26 mouse cellular contexts compared by ENCODE assay signal in genomic region chr10:5877106-5877505, GRCm38 (mm10). TPM values are rescaled to one million over a fixed set of nuclear protein-coding genes. Genes with fewer than 3 reads are reported as not detected.
DNase-seq lines count a peak whose midpoint lies in the region; ATAC-seq and TF ChIP-seq lines count a peak whose summit lies in the region.
"Had no signal": no experiment of that assay in that cellular context is flagged by ENCODE, and none has a peak within 500 bp of the region (broad histone marks: within the 10 kb centered on the region; RNA-seq: fewer than 3 reads in every experiment).

No protein-coding gene starts in this region.

- DNase-seq in frontal cortex, postnatal 36 days (ENCODE audit: low spot score in 2 of 2) = peak; percentile 36 to 43
- no peak for DNase-seq in frontal cortex, postnatal 10 days (ENCODE audit: low spot score in 2 of 2)
- peak; percentile 45 for DNase-seq in midbrain, postnatal 0 days (ENCODE audit: low spot score)
- DNase-seq in midbrain, embryonic 11.5 days (ENCODE audit: low spot score, missing footprints) = no peak
- peak; percentile 28 for DNase-seq in adipocyte (ENCODE audit: low spot score)
- no peak for DNase-seq in ovary, postnatal 36 days (ENCODE audit: low spot score)
- no peak for DNase-seq in embryo, embryonic 10 days (ENCODE audit: low spot score)
- DNase-seq: adrenal gland, postnatal 36 days; cerebellum, adult 18-20 months; cerebellum, postnatal 36 days; gastrocnemius, postnatal 10 days; heart, postnatal 4 days; kidney, postnatal 25 days; liver; lung, postnatal 36 days; midbrain, embryonic 14.5 days had no signal

- WGBS in midbrain, postnatal 0 days = 63% methylated on average over 3 of the region's 3 CpGs
- 77% methylated on average over 3 of the region's 3 CpGs for WGBS in midbrain, embryonic 11.5 days

- H3K36me3 ChIP-seq in midbrain, postnatal 0 days (ENCODE audit: insufficient read depth, low read length) = 0 out of 2 replicates have a peak, but pooled peaks cover 2% of the 10 kb centered on the region
- no peaks in the 10 kb centered on the region for H3K36me3 ChIP-seq in midbrain, embryonic 11.5 days (ENCODE audit: control insufficient read depth, insufficient read depth, low read length)
- H3K36me3 ChIP-seq: forebrain, embryonic 15.5 days; heart, embryonic 10.5 days; limb, embryonic 10.5 days; liver, embryonic 15.5 days; lung, embryonic 15.5 days; neural tube, embryonic 13.5 days had no signal

- no peak overlapping the region for H3K4me2 ChIP-seq in midbrain, postnatal 0 days (ENCODE audit: low read depth, low read length, poor library complexity, severe bottlenecking)
- no peak overlapping the region for H3K4me2 ChIP-seq in midbrain, embryonic 11.5 days
- H3K4me2 ChIP-seq: forebrain, embryonic 15.5 days; liver, embryonic 15.5 days; lung, embryonic 15.5 days; neural tube, embryonic 13.5 days had no signal

- no peak overlapping the region for H3K9ac ChIP-seq in midbrain, postnatal 0 days (replicated peaks; ENCODE audit: low read length, poor library complexity, severe bottlenecking)
- no peak overlapping the region for H3K9ac ChIP-seq in midbrain, embryonic 11.5 days (ENCODE audit: low read length)
- H3K9ac ChIP-seq: forebrain, embryonic 15.5 days; liver, embryonic 15.5 days; lung, embryonic 15.5 days; neural tube, embryonic 13.5 days had no signal

- H3K27me3 ChIP-seq in midbrain, postnatal 0 days (ENCODE audit: insufficient read depth, low read length) = no peaks in the 10 kb centered on the region
- H3K27me3 ChIP-seq in midbrain, embryonic 11.5 days (ENCODE audit: control insufficient read depth, insufficient read depth, low read length) = no peaks in the 10 kb centered on the region
- H3K27me3 ChIP-seq: forebrain, embryonic 15.5 days; liver, embryonic 15.5 days; lung, embryonic 15.5 days; megakaryocyte, embryonic 14.5 days; neural tube, embryonic 13.5 days had no signal

- no peak for ATAC-seq in midbrain, postnatal 0 days (ENCODE audit: low FRiP score)
- no peak for ATAC-seq in midbrain, embryonic 11.5 days (ENCODE audit: low FRiP score)
- ATAC-seq: forebrain, embryonic 15.5 days; intestine, postnatal 0 days had no signal

- H3K27ac ChIP-seq in midbrain, postnatal 0 days (ENCODE audit: low read depth, low read length) = no peak overlapping the region
- H3K27ac ChIP-seq in midbrain, embryonic 11.5 days (ENCODE audit: low read depth, low read length) = no peak overlapping the region
- H3K27ac ChIP-seq: forebrain, embryonic 15.5 days; heart, embryonic 10.5 days; layer of hippocampus, adult 2 months; limb, embryonic 10.5 days; liver, embryonic 15.5 days; lung, embryonic 15.5 days had no signal

- no peaks in the 10 kb centered on the region for H3K4me1 ChIP-seq in midbrain, postnatal 0 days (ENCODE audit: insufficient read depth, low read length)
- H3K4me1 ChIP-seq in midbrain, embryonic 11.5 days (ENCODE audit: control insufficient read depth, insufficient read depth, low read length) = no peaks in the 10 kb centered on the region
- H3K4me1 ChIP-seq: forebrain, embryonic 15.5 days; heart, embryonic 10.5 days; liver, embryonic 15.5 days; lung, embryonic 15.5 days; megakaryocyte, embryonic 14.5 days; neural tube, embryonic 13.5 days had no signal

- H3K9me3 ChIP-seq in midbrain, postnatal 0 days (ENCODE audit: low read length) = no peaks in the 10 kb centered on the region
- no peaks in the 10 kb centered on the region for H3K9me3 ChIP-seq in midbrain, embryonic 11.5 days (ENCODE audit: control insufficient read depth, low read length)
- H3K9me3 ChIP-seq: forebrain, embryonic 15.5 days; heart, embryonic 10.5 days; limb, embryonic 10.5 days; liver, embryonic 15.5 days; lung, embryonic 15.5 days; neural tube, embryonic 13.5 days had no signal

- no peak overlapping the region for H3K4me3 ChIP-seq in midbrain, postnatal 0 days (ENCODE audit: low read depth, low read length)
- H3K4me3 ChIP-seq in midbrain, embryonic 11.5 days (ENCODE audit: low read depth, low read length) = no peak overlapping the region
- H3K4me3 ChIP-seq: forebrain, embryonic 15.5 days; heart, embryonic 10.5 days; layer of hippocampus, adult 2 months; limb, embryonic 10.5 days; liver, embryonic 15.5 days; lung, embryonic 15.5 days; megakaryocyte, embryonic 14.5 days; neural tube, embryonic 13.5 days had no signal

- TF ChIP-seq CTCF in midbrain, postnatal 0 days (IDR thresholded peaks at IDR 0.05) = no peak

RNA-seq across cellular contexts. Expression of gene Rgs17, which starts 45.1 kb away (rescaled TPM):
- total RNA-seq in midbrain, postnatal 0 days (2014; rRNA removed) = 45.9 and 52.2 TPM in 2 replicates
- 58.8 and 59.7 TPM in 2 replicates for polyA plus RNA-seq in midbrain, postnatal 0 days (2015; fragmentation: Nextera tagmentation; extraction: Ambion mirVana)
- polyA plus RNA-seq in midbrain, embryonic 11.5 days (2014; fragmentation: Nextera tagmentation; extraction: Ambion mirVana) = 2.6 and 3.0 TPM in 2 replicates
- total RNA-seq: granulocyte monocyte progenitor cell, adult 5-6 weeks had no signal

RNA-seq across cellular contexts. Expression of gene Mtrf1l, which starts 53.4 kb away (rescaled TPM):
- total RNA-seq in midbrain, postnatal 0 days (2014; rRNA removed) = 8.9 and 12.6 TPM in 2 replicates
- 5.2 and 5.4 TPM in 2 replicates for polyA plus RNA-seq in midbrain, postnatal 0 days (2015; fragmentation: Nextera tagmentation; extraction: Ambion mirVana)
- 16.2 and 17.0 TPM in 2 replicates for polyA plus RNA-seq in midbrain, embryonic 11.5 days (2014; fragmentation: Nextera tagmentation; extraction: Ambion mirVana)

Comparison
In these comparisons a context has a peak if more than half of its experiments do, and no peak if none do; other contexts are left out.
1. DNase-seq: peak in frontal cortex, postnatal 36 days (2 of 2), midbrain, postnatal 0 days (single experiment) and adipocyte (single experiment); none in frontal cortex, postnatal 10 days (0 of 2), midbrain, embryonic 11.5 days (single experiment), ovary, postnatal 36 days (single experiment) and embryo, embryonic 10 days (single experiment).
2. RNA of gene Rgs17, which starts 45.1 kb away (polyA plus RNA-seq): 58.8 to 59.7 TPM in midbrain, postnatal 0 days; 2.6 to 3.0 TPM in midbrain, embryonic 11.5 days; every median in the first group is over 10 times any median in the second.